Mouse (Mus musculus): ENCODE results near the gene Arhgap19. TPM values are rescaled to one million over a fixed set of nuclear protein-coding genes. Genes with fewer than 3 reads are reported as not detected.

Gene Arhgap19
- 19.8 and 25.9 TPM in 2 replicates for total RNA-seq (2014; fragmentation: Nextera tagmentation)
- total RNA-seq (2017), result 43.2 and 55.3 TPM in 2 replicates

- ATAC-seq (replicated peaks; ENCODE audit: poor library complexity, severe bottlenecking), result peak; percentile 86
These were observed at the start of gene Arhgap19 for GRCm38 (mm10) chr19:41801742-41802369. TSS of gene Arhgap19 (minus strand) at chr19:41802047.

- ATAC-seq (replicated peaks; ENCODE audit: poor library complexity, severe bottlenecking), result peak; percentile 25
These were observed 49.1 kb upstream of the Arhgap19 start for GRCm38 (mm10) chr19:41850719-41851543.

- ATAC-seq (replicated peaks; ENCODE audit: poor library complexity, severe bottlenecking), result no peak
These were observed 48.3 kb upstream of the Arhgap19 start for GRCm38 (mm10) chr19:41850021-41850718.

GRCm38 (mm10) chr19:41847992-41848851, 46.4 kb upstream of the Arhgap19 start, which contains the start of gene Frat2:
TSS of gene Frat2 (minus strand) at chr19:41848132.
- peak; percentile 87 for ATAC-seq (replicated peaks; ENCODE audit: poor library complexity, severe bottlenecking)

- ATAC-seq (replicated peaks; ENCODE audit: poor library complexity, severe bottlenecking), result peak; percentile 28
These were observed 45.8 kb upstream of the Arhgap19 start for GRCm38 (mm10) chr19:41847614-41847991.

- no peak for ATAC-seq (replicated peaks; ENCODE audit: poor library complexity, severe bottlenecking)
These were observed 45.3 kb upstream of the Arhgap19 start for GRCm38 (mm10) chr19:41847091-41847581.

GRCm38 (mm10) chr19:41846366-41847090, 44.7 kb upstream of the Arhgap19 start:
- ATAC-seq (replicated peaks; ENCODE audit: poor library complexity, severe bottlenecking), result no peak

GRCm38 (mm10) chr19:41844345-41844744, 42.5 kb upstream of the Arhgap19 start:
- no peak for ATAC-seq (replicated peaks; ENCODE audit: poor library complexity, severe bottlenecking)

GRCm38 (mm10) chr19:41842706-41843105, 40.9 kb upstream of the Arhgap19 start:
- peak; percentile 83 for ATAC-seq (replicated peaks; ENCODE audit: poor library complexity, severe bottlenecking)

GRCm38 (mm10) chr19:41842196-41842595, 40.3 kb upstream of the Arhgap19 start:
- no peak for ATAC-seq (replicated peaks; ENCODE audit: poor library complexity, severe bottlenecking)

- ATAC-seq (replicated peaks; ENCODE audit: poor library complexity, severe bottlenecking), result no peak
These were observed 39.4 kb upstream of the Arhgap19 start for GRCm38 (mm10) chr19:41841105-41841750.

- no peak for ATAC-seq (replicated peaks; ENCODE audit: poor library complexity, severe bottlenecking)
These were observed 37.8 kb upstream of the Arhgap19 start for GRCm38 (mm10) chr19:41839685-41840084.

GRCm38 (mm10) chr19:41838808-41839207, 37.0 kb upstream of the Arhgap19 start:
- ATAC-seq (replicated peaks; ENCODE audit: poor library complexity, severe bottlenecking), result no peak

- no peak for ATAC-seq (replicated peaks; ENCODE audit: poor library complexity, severe bottlenecking)
These were observed 36.0 kb upstream of the Arhgap19 start for GRCm38 (mm10) chr19:41837917-41838261.

- ATAC-seq (replicated peaks; ENCODE audit: poor library complexity, severe bottlenecking), result no peak
These were observed 35.5 kb upstream of the Arhgap19 start for GRCm38 (mm10) chr19:41837194-41837916.

- no peak for ATAC-seq (replicated peaks; ENCODE audit: poor library complexity, severe bottlenecking)
These were observed 34.9 kb upstream of the Arhgap19 start for GRCm38 (mm10) chr19:41836719-41837118.

GRCm38 (mm10) chr19:41835816-41836215, 34.0 kb upstream of the Arhgap19 start:
- peak; percentile 56 for ATAC-seq (replicated peaks; ENCODE audit: poor library complexity, severe bottlenecking)

GRCm38 (mm10) chr19:41835407-41835806, 33.6 kb upstream of the Arhgap19 start:
- no peak for ATAC-seq (replicated peaks; ENCODE audit: poor library complexity, severe bottlenecking)

Data from granulocyte monocyte progenitor cell, adult 5-6 weeks (primary cell).